Mouse (Mus musculus): Measurements from ENCODE around the gene Cfap299.

Cfap299 gene

DNA sequence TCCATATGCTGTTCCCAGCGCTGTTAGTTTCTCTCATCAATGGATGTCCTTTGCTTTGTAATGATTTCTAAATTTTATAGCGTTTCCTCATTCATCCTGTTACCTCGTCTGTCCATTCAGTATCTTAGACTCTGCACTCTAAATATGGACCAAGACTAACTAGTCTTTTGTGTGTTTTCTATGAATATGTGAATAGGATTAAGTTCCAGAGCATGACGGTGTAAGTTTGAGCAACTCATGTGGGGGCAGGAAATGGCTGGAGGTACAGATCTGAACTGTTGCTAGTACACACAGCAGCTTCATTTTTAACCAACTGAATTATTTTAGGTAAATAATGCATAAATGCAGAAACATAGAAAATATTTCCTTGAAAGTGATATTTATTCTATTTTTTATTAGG, 51.3 kb downstream of the Cfap299 start:
- no peak for DNase-seq (ENCODE audit: low spot score)

DNA sequence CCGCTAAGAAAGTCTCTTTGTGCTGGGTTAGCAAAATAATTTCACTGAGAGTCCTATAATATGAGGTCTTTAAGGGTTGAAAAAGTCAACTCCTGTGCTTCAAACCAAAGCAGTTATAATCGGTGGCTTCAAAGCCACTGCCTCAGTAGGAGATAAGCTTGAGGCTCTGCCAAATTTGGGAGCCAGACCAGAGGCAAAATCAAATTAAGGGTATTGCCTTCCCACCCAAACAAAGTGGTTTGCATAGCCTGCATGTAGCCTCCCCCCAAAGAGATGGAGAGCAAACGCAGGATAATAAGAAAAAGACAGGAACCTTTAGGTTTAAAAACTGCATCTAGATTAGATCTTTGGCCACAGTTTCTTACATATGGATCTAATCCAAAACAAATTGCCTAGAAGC, 58.0 kb downstream of the Cfap299 start:
- no peak for DNase-seq (ENCODE audit: low spot score)

DNA sequence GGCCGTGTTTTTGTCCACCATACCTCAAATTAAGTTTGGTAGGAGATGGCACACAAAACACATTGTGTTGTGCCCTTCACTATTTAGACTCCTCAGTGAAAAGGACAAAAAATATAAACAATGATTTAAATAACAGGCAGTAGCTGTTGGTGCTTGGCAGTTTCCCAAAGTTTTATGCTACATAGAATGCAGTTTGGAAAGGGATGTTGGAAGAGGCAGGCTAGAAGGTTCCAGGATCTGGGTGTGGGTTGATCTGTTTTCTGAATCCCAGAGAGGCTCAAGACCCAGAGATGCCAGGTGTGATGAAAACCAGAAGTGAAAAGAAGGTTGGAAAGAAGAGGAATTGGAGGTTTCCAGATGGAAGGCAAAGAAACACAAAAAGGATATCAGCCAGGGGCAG, 73.1 kb downstream of the Cfap299 start:
- no peak for DNase-seq (ENCODE audit: low spot score)

DNA sequence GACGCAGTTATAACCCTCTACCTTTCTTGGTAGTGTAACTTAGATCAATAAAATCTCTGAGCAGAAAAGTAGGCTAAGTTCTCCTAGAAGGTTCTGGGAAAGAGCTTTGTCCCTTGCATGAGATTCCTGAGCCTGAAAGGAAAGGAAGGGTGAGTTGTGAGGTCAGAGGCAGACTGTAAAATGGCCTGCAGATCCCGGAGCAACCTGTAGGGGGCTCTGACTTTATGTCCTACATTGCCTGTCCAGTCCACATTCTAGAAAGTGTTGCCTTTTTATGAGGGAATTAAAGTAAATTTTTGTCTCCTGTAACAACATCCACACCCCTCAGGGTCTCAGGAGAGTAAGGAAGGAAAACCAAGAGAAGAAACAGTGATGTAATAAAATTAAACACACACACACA, 81.0 kb downstream of the Cfap299 start:
- DNase-seq (ENCODE audit: low spot score), result no peak

DNA sequence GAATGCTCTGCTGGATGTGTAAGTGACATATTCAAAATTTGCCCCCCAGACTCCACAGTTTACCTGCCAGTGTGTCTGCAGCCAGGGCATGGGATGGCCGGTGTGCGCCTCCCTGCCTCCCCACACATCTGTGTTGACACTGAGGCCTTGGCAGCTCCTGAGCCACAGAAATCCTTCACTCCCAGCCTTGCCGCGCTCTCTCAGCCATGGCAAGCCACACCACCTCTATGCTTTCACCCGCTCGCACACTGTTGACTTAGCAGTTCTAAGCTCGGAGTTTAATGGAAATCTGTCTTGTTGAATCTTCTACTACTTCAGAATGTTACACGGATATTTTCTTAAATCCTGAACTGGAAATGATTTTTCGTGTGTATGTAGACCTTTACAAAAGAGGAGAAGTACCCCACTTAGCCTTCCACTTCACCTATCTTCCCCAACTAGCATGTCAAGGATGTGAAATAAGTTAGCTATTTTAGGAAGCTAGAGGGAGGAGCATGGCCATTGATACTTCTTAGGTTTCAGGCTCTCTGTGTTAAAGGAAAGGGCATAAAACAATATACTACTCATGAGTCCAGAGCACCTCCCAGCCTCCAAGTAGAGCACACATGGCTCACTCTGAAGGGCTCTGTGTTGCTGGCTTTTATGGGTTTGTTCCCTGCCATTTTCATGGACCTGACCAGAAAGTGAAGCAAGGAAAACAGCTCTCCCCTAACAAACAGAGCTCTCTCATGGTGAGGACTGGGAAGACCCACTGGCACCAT, 87.5 kb downstream of the Cfap299 start:
- no peak for DNase-seq (ENCODE audit: low spot score)

DNA sequence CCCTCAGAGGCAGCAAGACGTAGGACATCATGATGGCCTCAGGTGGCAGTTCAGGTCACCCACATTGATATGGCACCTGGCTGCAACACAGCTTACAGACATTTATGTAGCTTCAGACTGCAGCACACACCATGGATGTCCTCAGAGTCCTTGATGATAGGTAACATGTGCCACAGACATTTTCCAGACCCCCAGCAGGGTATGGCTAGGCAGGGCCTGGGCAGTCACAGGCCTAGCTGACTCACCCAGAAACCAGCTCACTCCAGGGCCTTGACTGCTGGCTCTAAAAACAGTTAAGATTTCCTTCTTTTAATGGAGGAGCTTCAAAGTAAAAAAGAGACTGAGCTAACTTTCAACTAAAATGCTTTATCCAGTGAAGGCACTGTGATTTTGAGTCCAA, 95.9 kb downstream of the Cfap299 start:
- DNase-seq (ENCODE audit: low spot score), result peak; percentile 10

DNA sequence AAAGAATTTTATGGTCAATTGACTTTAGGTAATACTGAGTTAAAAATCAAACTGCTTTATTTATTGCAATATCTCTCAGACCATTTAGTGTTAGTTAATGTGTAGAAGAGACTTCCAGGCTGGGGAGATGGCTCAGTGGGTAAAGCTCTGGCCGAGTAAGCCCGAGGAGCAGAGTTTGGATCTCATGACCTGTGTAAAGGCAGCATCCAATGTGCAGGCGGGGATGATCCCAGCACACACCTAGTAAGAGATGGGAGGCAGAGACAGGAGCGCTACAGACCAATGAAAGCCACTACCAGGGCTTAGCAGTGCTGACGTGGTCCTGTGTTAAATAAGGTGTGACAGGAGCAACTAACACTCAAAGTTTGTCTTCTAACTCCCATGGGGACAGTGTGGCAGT, 97.0 kb downstream of the Cfap299 start:
- no peak for DNase-seq (ENCODE audit: low spot score)

DNA sequence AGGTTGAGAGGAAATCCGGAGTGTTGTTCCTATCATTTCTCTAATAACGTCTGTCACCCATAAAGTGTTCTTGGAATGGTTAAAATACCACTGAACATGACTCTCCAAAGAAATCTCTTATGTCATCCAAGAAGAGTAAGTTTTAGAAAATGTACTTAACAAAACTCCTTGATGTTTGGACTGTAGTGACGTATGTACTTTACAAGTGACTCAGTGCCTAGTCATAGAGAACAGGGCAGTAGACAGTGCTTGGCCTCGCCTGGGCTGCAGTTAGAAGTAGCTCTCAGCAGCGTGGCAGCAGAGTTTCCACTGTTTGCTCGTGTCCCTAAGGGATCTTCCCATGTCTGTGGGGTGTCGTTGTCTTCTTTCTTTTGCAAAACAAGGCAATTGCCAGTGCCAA, 101.0 kb downstream of the Cfap299 start:
- no peak for DNase-seq (ENCODE audit: low spot score)

DNA sequence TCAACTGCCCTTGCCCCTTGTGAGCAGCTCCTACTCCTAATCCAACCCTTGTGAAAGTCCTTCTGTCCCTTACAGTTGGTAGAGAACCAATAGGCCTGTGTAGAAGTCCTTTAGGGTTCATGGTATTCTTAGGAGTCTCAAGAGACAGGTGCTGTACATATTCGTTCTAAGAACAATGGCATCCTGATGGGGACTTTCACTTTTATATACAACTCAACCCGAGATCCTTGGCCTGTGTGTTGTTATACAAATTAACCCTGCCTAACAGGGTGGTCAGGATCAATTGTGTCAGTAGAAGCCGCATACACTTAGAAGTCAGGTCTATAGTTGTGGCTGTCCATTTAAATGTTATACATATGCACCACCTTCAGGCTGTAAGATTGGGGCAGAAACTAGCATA, 109.6 kb downstream of the Cfap299 start:
- DNase-seq (ENCODE audit: low spot score), result no peak

DNA sequence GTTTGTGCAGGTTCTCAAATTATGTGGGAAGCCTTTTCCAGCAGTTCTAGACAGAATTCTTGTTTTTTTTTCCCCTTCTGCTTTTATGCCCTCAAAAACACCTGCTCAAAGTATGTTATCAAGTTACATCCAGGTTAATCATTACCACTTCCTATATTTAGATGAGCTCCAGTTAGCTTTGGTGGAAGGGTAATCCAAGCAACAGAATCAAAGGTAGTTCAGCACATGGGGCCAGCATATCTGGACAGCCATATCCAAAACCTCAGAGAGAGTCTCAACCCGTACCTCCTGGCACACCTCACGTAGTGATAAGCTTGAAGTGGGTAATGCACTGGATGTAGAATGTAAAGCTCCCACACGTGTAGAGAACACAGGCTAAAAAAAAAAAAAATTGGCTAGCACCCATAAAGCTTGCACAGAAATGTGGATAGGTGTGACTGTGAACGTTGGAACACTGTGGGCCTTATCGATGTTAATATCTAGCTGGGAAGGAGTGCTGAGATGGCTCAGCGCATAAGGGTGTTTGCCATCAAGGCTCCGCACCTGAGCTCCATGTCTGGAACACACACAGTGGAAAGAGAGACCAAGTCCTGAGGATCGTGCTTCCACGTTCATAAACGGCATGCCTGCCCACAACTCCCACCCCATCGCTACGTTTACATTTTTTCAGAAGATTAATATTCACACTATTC, 117.8 kb downstream of the Cfap299 start:
- no peak for DNase-seq (ENCODE audit: low spot score)

DNA sequence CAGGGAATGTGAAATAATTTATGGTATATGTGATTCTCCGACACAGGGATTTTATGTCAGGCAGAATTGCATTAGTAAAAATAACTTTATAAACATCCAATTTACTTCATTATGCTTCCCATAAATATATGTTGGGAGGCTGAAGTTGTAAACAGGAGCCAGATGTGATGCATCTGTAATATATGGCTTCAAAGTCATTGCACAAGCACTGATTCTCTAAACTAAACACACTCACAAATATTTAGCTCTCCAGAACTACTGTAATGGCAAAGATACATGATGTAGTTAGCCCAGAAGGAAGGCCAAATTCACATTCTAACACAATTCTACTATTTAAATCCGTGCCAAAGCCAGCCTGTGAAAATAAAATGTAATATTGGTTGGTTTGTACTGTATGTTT, 120.8 kb downstream of the Cfap299 start:
- DNase-seq (ENCODE audit: low spot score), result no peak

DNA sequence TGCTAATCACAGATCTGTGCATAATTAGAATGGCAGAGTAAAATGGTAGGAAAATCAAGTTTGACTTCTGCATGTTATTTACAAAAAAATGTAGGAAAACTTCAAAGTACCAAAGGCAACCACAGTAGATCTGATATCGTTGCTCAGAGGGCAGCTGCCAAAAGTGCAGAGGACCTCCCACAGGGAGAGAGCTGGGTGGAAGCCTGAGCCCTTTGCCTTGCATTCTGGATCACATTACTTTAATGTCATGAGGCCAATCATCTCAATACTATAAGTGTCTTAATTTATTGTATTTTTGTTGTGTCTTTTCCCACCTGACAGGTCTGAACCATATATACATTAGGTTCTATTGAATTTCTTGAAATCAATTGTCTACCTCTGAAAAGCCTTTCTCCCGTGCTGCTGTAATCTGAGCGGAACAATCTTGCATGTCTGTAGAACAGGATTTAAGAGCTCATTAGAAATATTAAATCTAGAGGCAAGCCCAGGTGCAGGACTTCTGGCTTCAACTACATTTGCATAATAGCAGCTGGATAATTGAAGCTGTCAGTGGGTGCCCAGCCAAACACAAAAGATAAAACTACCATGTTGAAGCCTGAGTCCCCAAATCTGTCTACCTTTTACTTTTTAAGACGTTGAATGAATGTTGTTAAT, 137.9 kb downstream of the Cfap299 start:
- no peak for DNase-seq (ENCODE audit: low spot score)

DNA sequence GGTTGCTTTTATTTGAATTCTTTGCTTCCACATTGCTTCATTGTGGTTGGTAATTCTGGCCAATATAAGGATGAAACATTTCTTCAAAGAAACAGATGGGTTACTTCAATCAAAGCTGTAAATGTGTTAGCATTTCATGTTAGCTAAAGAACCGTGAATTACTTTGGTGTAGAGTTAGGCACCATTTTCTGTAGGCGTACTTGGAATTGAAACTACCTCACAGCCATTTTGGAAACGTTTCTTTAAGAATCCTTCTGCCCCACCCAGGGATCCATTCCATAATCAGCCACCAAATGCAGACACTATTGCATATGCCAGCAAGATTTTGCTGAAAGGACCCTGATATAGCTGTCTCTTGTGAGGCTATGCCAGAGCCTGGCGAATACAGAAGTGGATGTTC, 140.9 kb downstream of the Cfap299 start:
- DNase-seq (ENCODE audit: low spot score), result no peak

DNA sequence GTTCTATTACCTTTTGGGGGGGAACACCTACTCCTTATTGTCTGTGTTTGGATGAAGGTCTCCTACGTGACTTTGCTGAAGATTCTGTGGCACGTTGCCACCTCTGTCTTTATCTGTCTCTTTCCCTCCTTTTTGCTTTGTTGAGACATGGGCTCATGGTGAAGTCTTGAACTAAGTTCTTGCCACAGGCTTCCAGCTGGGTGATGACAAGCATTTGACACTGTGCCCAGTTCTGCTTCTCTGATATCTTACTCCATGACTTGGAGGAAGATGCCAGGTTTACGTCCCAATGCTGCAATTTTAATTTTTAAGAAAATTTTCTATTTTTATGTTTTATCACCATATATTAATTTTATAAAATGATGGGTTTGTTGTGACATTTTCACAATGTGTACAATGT, 147.4 kb downstream of the Cfap299 start:
- no peak for DNase-seq (ENCODE audit: low spot score)

DNA sequence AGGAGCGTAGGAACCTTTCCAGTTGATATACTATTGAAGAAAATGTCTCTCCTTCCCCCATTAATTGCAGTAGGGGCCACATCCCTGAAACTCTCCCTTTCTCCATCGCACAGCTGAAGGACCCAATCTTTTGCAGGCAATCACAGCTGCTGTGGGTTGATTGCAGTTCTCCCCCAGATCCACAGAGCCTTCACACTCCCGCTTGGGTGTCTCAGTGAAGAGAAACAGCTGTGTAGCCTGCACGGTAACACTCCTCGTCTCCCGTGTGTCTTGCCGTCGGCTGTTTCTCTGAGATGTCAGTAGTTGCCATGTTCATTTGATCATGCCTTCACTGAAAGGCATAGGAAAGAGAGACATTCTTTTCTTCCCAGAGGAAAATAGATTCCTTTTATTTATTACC, 148.2 kb downstream of the Cfap299 start:
- DNase-seq (ENCODE audit: low spot score), result no peak

DNA sequence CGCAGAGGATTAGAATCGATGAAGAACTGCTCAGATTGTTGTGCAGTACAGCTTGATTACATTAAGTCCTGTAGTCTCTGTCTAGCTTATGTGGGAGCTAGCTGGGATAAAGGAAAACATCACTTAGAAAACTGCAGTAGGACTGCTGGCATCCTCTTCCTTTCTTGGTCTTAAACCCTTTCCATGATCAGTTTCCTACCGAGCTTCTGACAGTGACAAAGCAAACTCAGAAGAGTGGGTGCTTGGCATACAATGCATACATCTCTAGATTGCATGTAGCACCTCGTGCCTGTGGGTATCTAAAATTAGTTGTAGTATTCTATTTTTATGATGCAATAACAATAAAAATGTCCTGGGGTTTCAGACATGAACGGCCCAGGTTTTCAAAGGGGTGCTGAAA, 154.4 kb downstream of the Cfap299 start:
- DNase-seq (ENCODE audit: low spot score), result no peak

DNA sequence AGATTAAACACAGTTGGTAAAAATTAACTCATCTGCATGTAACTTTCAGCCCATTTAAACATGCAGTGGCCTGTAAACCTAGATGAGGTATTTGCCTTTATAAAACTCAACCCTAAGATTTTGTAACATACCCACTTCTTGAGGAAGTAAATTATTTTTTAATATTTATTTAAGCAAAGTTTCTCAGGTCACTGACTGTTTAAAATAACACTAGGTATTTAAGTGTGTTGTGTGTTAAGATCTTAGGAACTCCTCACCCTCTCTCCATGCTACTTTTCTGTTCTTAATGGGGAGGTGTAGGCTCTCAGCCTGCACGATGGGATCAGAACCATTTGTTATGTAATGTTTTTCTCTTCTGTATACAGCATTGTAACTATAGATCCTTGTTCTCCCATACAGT, 156.1 kb downstream of the Cfap299 start:
- DNase-seq (ENCODE audit: low spot score), result no peak

DNA sequence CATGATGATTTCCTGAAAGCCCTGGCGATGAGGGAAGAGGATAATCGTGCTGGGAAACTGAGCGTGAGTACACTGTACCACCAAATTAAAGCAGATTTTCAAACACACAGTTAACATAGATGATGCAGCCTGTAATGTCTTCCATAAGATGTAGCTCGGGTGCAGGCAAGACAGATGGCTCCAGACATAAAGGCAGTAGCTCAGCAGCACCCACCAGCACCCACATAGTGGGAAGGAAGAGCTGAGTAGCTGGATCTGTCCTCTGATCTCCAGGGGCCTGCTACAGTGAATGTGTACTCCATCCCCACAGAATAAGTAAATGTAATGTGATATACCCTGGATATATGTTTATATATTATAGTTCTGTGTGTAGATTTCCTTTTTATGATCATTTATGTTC, 169.2 kb downstream of the Cfap299 start:
- no peak for DNase-seq (ENCODE audit: low spot score)

DNA sequence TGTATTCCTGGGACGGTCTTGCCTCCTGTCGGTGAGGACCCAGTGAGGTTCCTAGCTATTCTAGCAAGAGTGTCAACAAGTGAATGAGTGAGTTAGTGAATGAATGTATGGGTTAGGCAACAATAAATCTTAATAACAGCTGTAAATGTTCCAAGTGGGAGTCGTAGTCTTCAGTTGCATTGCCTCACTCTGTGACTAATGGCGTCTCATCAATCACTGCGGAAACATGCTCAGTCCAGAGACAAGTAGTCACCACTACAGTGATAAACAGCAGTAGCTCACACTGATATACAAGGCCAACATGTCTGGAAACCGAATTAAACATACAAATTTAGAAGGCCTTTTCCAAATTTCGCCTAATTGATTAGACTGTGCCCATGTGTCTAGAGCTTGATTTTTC, 187.1 kb downstream of the Cfap299 start:
- no peak for DNase-seq (ENCODE audit: low spot score)

DNA sequence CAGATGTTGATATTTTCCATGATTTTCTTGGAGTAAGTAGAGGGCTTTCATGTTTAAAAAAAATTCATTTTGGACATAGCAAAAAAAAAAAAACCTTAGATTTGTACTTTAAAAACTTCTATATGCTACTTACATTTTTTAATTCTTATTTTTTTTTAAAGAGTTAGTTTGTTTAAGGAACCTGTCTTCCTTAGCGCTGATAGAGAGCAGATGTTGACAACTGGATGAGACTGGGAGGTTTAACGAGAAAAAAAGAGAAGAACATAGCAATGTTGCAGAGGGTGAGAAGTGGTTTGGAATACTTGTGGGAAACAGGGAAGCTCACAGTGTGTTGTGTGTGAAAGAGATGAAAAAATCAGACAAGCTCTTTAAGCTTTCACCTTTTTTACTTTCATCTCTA, 191.0 kb downstream of the Cfap299 start:
- DNase-seq (ENCODE audit: low spot score), result no peak

DNA sequence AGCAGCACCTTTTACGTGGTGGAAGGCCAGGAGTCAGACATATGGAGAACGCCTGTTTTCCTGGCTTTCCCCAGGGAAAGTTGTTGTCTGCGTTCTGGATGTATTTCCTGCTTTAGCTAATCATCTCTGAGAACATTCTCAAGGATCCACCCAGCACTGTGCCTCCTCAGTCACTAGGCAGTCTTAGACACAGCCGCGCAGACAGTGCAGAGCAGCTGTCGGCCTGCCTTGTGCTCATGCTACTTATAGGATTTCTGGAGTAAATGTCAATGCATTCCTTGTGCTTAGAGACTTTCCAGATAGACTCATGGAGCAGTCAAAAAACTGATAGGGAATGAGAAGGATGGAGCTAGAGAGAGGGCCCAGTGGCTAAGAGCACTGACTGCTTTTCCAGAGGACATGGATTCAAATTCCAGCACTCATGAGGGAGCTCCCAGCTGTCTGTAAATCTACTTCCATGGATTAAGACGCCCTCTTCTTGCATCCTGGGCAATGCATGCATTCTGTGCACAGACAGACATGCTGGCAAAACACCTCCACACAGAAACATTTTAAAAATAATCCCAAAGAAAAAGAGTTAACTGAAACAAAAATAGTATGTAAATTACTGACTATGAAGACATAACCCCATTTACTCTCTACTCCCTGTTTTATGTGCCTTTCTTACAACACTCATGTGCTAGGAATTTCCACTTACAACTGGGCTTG, 193.3 kb downstream of the Cfap299 start:
- DNase-seq (ENCODE audit: low spot score), result no peak

DNA sequence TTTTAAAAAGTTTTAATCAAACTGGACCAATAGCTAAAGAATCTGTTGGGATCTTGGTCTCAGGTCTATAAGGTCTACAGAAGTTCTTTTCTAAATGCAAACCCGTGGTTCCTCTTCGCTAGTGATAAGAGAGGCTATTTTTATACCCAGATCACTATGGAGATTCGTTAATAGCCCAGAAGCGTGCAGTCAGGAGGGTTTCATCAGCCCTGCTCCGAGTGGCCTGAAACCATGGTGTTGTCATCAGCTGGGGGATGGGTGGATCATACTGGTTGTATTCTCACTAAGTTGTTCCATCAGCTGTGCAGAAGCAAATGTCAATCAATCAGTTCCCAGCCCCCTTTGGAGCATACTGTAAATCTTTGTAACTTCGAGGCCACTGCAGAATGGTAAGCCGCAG, 193.9 kb downstream of the Cfap299 start:
- DNase-seq (ENCODE audit: low spot score), result no peak

DNA sequence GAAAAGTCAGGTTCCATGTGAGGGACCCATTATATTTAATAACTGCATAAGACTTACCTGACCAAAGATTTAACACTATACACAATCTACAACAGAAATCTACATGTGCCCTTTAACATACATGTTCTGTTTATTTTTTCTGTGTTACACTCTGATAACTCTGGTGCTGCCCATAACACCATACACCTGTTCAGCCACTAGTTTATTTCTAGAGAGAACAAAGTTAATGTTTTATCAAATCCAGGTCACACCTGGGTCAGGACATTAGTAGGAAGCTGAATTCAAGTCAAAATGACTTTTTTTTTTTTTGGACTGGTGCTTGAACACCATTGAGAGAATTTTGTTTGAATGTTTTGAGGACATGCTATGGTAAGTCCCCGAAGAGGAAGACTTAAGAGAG, 194.7 kb downstream of the Cfap299 start:
- DNase-seq (ENCODE audit: low spot score), result no peak
